Mouse (Mus musculus) bone marrow macrophage, adult 2 months (primary cell): ENCODE measurements around the gene Tmem178b.

Experiments used
- CTCF ChIP-seq: IDR thresholded peaks from 2 replicates; pipeline ENCODE4 v1.5.1; 2012; ENCODE audit warnings: low read depth, mild to moderate bottlenecking, low read length, moderate library complexity
- POLR2A ChIP-seq: IDR thresholded peaks from 2 replicates; pipeline ENCODE4 v1.6.1; 2012; ENCODE audit warnings: mild to moderate bottlenecking, low read depth, low read length, borderline replicate concordance

- TF ChIP-seq CTCF (no peak), POLR2A (no peak)
These were observed 42.7 kb downstream of the Tmem178b start for GRCm38 (mm10) chr6:39915636-39916281.
